Mouse (Mus musculus): ENCODE results near the gene Tubgcp6. TPM values are rescaled to one million over a fixed set of nuclear protein-coding genes. Genes with fewer than 3 reads are reported as not detected.

The Tubgcp6 gene
- total RNA-seq (2014; rRNA removed) (6.5 and 7.5 TPM in 2 replicates), polyA plus RNA-seq (2012; rRNA removed) (9.1 and 13.2 TPM in 2 replicates)

- Histone ChIP-seq H3K4me1 (ENCODE audit: control insufficient read depth, insufficient read depth, low read length) (peaks cover 14% of the 10 kb centered on the region), H3K36me3 (ENCODE audit: control insufficient read depth, insufficient read depth, low read length) (no peaks in the 10 kb centered on the region; the same call in 1 of the 2 replicates), H3K4me3 (ENCODE audit: insufficient read depth, low read depth, low read length) (peak within 1 kb of the TSS; percentile 93), H3K79me2 (ENCODE audit: control insufficient read depth, insufficient read depth, low read length) (peaks cover 14% of the 10 kb centered on the region; the same call in 1 of the 2 replicates), H3K9ac (ENCODE audit: low read depth, low read length) (peak within 1 kb of the TSS; percentile 89), H3K27ac (replicated peaks; ENCODE audit: insufficient read depth, low read depth, low read length) (peak within 1 kb of the TSS; percentile 52), H3K27me3 (ENCODE audit: control insufficient read depth, insufficient read depth, low read length) (no peaks in the 10 kb centered on the region)
- WGBS: under 1% methylated on average over 47 of the region's 47 CpGs
- TF ChIP-seq CTCF (IDR thresholded peaks at IDR 0.05; ENCODE audit: low read depth, low read length): no peak
- 0 out of 2 replicates have a peak, but pooled peaks have one; percentile 50 for TF ChIP-seq POLR2A (IDR thresholded peaks at IDR 0.05; ENCODE audit: extremely low read depth, insufficient read depth, low read length)
- DNase-seq (ENCODE audit: extremely low read depth, low read depth, low spot score): peak; percentile 77
Observed at GRCm38 (mm10) chr15:89122649-89123366, at the start of gene Tubgcp6. Gene Tubgcp6, minus strand, starts transcription at chr15:89123112.

- peak overlapping the region; percentile 87 for H3K9ac ChIP-seq (ENCODE audit: low read depth, low read length)
- DNase-seq (ENCODE audit: extremely low read depth, low read depth, low spot score): no peak
- no peaks in the 10 kb centered on the region for H3K27me3 ChIP-seq (ENCODE audit: control insufficient read depth, insufficient read depth, low read length)
- WGBS: 39% methylated on average over 17 of the region's 17 CpGs
- H3K27ac ChIP-seq (replicated peaks; ENCODE audit: insufficient read depth, low read depth, low read length): peak overlapping the region; percentile 93
- peak overlapping the region; percentile 76 for H3K4me3 ChIP-seq (ENCODE audit: insufficient read depth, low read depth, low read length)
- H3K36me3 ChIP-seq (ENCODE audit: control insufficient read depth, insufficient read depth, low read length): peaks cover 4% of the 10 kb centered on the region; the same call in 1 of the 2 replicates
- H3K79me2 ChIP-seq (ENCODE audit: control insufficient read depth, insufficient read depth, low read length): peaks cover 63% of the 10 kb centered on the region
- TF ChIP-seq POLR2A (IDR thresholded peaks at IDR 0.05; ENCODE audit: extremely low read depth, insufficient read depth, low read length) (no peak), CTCF (IDR thresholded peaks at IDR 0.05; ENCODE audit: low read depth, low read length) (no peak)
- peaks cover 58% of the 10 kb centered on the region for H3K4me1 ChIP-seq (ENCODE audit: control insufficient read depth, insufficient read depth, low read length)
Observed at GRCm38 (mm10) chr15:89172276-89172935, 49.5 kb upstream of the Tubgcp6 start.

- H3K4me1 ChIP-seq (ENCODE audit: control insufficient read depth, insufficient read depth, low read length): peaks cover 51% of the 10 kb centered on the region
- DNase-seq (ENCODE audit: extremely low read depth, low read depth, low spot score): no peak
- H3K27ac ChIP-seq (replicated peaks; ENCODE audit: insufficient read depth, low read depth, low read length): peak overlapping the region; percentile 93
- H3K79me2 ChIP-seq (ENCODE audit: control insufficient read depth, insufficient read depth, low read length): peaks cover 60% of the 10 kb centered on the region
- no peak overlapping the region for H3K4me3 ChIP-seq (ENCODE audit: insufficient read depth, low read depth, low read length)
- no peak for TF ChIP-seq POLR2A (IDR thresholded peaks at IDR 0.05; ENCODE audit: extremely low read depth, insufficient read depth, low read length)
- no peak for TF ChIP-seq CTCF (IDR thresholded peaks at IDR 0.05; ENCODE audit: low read depth, low read length)
- no peaks in the 10 kb centered on the region for H3K27me3 ChIP-seq (ENCODE audit: control insufficient read depth, insufficient read depth, low read length)
- WGBS: 61% methylated on average over 5 of the region's 5 CpGs
- H3K36me3 ChIP-seq (ENCODE audit: control insufficient read depth, insufficient read depth, low read length): peaks cover 7% of the 10 kb centered on the region; the same call in 1 of the 2 replicates
- no peak overlapping the region for H3K9ac ChIP-seq (ENCODE audit: low read depth, low read length)
Observed at GRCm38 (mm10) chr15:89171526-89172051, 48.7 kb upstream of the Tubgcp6 start.

- 2% methylated on average over 3 of the region's 3 CpGs for WGBS
- H3K9ac ChIP-seq (ENCODE audit: low read depth, low read length): no peak overlapping the region
- H3K4me3 ChIP-seq (ENCODE audit: insufficient read depth, low read depth, low read length): no peak overlapping the region
- no peaks in the 10 kb centered on the region for H3K27me3 ChIP-seq (ENCODE audit: control insufficient read depth, insufficient read depth, low read length)
- H3K4me1 ChIP-seq (ENCODE audit: control insufficient read depth, insufficient read depth, low read length): peaks cover 40% of the 10 kb centered on the region
- peaks cover 46% of the 10 kb centered on the region for H3K79me2 ChIP-seq (ENCODE audit: control insufficient read depth, insufficient read depth, low read length)
- peak overlapping the region; percentile 75 for H3K27ac ChIP-seq (replicated peaks; ENCODE audit: insufficient read depth, low read depth, low read length)
- TF ChIP-seq CTCF (IDR thresholded peaks at IDR 0.05; ENCODE audit: low read depth, low read length) (no peak), POLR2A (IDR thresholded peaks at IDR 0.05; ENCODE audit: extremely low read depth, insufficient read depth, low read length) (no peak)
- H3K36me3 ChIP-seq (ENCODE audit: control insufficient read depth, insufficient read depth, low read length): peaks cover 19% of the 10 kb centered on the region; the same call in 1 of the 2 replicates
- DNase-seq (ENCODE audit: extremely low read depth, low read depth, low spot score): peak; percentile 91
Observed at GRCm38 (mm10) chr15:89170102-89170501, 47.2 kb upstream of the Tubgcp6 start.

DNA sequence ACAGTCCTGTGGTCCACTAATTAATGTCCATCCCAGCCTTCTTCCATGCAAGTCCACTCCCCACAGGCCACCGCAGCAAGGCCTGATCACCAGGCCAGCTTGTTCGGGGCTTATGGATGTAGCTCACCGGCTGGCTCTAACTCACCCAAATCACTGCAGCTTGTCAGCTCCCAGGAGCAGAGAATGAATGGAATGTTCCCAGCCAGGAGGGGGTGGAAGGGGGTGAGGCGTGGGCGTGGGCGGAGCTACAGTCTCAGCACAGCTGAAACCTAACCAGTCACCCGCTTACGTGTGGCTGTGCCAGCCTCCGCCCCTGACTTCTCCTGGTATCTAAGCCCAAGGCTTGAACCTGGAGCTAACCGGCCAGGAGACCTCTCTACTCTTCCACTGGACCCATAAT lies 46.5 kb upstream of the Tubgcp6 start:
- peaks cover 40% of the 10 kb centered on the region; the same call in 1 of the 2 replicates for H3K79me2 ChIP-seq (ENCODE audit: control insufficient read depth, insufficient read depth, low read length)
- H3K36me3 ChIP-seq (ENCODE audit: control insufficient read depth, insufficient read depth, low read length): peaks cover 25% of the 10 kb centered on the region; the same call in 1 of the 2 replicates
- TF ChIP-seq POLR2A (IDR thresholded peaks at IDR 0.05; ENCODE audit: extremely low read depth, insufficient read depth, low read length) (no peak), CTCF (IDR thresholded peaks at IDR 0.05; ENCODE audit: low read depth, low read length) (no peak)
- H3K27me3 ChIP-seq (ENCODE audit: control insufficient read depth, insufficient read depth, low read length): no peaks in the 10 kb centered on the region
- H3K9ac ChIP-seq (ENCODE audit: low read depth, low read length): no peak overlapping the region
- H3K27ac ChIP-seq (replicated peaks; ENCODE audit: insufficient read depth, low read depth, low read length): peak overlapping the region; percentile 60
- H3K4me1 ChIP-seq (ENCODE audit: control insufficient read depth, insufficient read depth, low read length): peaks cover 33% of the 10 kb centered on the region
- DNase-seq (ENCODE audit: extremely low read depth, low read depth, low spot score): peak; percentile 69
- WGBS: 20% methylated on average over 10 of the region's 10 CpGs
- no peak overlapping the region for H3K4me3 ChIP-seq (ENCODE audit: insufficient read depth, low read depth, low read length)
